Comparison of ENCODE assay signal across 22 mouse cellular contexts in the genomic region with DNA sequence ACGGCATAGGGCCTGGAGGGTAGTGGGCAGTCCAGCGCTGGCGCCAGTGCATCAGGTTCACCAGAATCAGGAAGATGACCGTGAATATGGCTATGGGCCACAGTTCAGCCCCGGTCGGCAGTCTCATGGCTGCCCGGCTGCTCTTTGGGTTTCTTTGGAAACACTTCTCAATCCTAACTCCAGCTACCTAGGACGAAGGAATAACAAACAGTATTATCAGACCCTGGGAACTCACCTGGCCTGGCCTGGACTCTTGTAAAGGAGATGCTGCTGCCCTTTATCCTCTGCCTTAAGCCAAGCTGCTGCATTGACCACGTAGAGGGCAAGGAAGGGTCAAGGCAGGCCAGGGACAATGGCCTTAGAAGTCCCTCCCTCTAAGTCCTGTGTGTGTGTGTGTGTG. TPM values are rescaled to one million over a fixed set of nuclear protein-coding genes. Genes with fewer than 3 reads are reported as not detected.
DNase-seq lines count a peak whose midpoint lies in the region; ATAC-seq and TF ChIP-seq lines count a peak whose summit lies in the region.
"Had no signal": no experiment of that assay in that cellular context is flagged by ENCODE, and none has a peak within 500 bp of the region (broad histone marks: within the 10 kb centered on the region; RNA-seq: fewer than 3 reads in every experiment).

No protein-coding gene starts in this region.

- no peak overlapping the region for H3K9ac ChIP-seq in forebrain, embryonic 16.5 days (replicated peaks; ENCODE audit: low read depth, low read length)
- no peak overlapping the region for H3K9ac ChIP-seq in forebrain, embryonic 14.5 days (ENCODE audit: low read length)
- H3K9ac ChIP-seq in heart, embryonic 16.5 days (ENCODE audit: low read length), result no peak overlapping the region
- H3K9ac ChIP-seq in liver, adult 2 months (ENCODE audit: low read depth, low read length), result peak overlapping the region; percentile 6
- H3K9ac ChIP-seq in liver, embryonic 11.5 days (ENCODE audit: low read depth, low read length), result no peak overlapping the region
- no peak overlapping the region for H3K9ac ChIP-seq in stomach, postnatal 0 days (ENCODE audit: low read length)
- H3K9ac ChIP-seq: limb, embryonic 12.5 days; liver, embryonic 15.5 days; neural tube, embryonic 12.5 days; stomach, embryonic 15.5 days had no signal

- H3K4me3 ChIP-seq in forebrain, embryonic 16.5 days (replicated peaks; ENCODE audit: low read length), result no peak overlapping the region
- H3K4me3 ChIP-seq in forebrain, embryonic 14.5 days (ENCODE audit: low read depth, low read length), result no peak overlapping the region
- H3K4me3 ChIP-seq in heart, embryonic 16.5 days (ENCODE audit: low read length), result no peak overlapping the region
- H3K4me3 ChIP-seq in heart, embryonic 10.5 days, result no peak overlapping the region
- H3K4me3 ChIP-seq in liver, adult 2 months (ENCODE audit: insufficient read depth, low read depth, low read length), result no peak overlapping the region
- no peak overlapping the region for H3K4me3 ChIP-seq in liver, embryonic 11.5 days (ENCODE audit: low read depth, low read length)
- no peak overlapping the region for H3K4me3 ChIP-seq in stomach, postnatal 0 days (ENCODE audit: low read depth, low read length)
- H3K4me3 ChIP-seq: erythroblast, embryonic 14.5 days; limb, embryonic 12.5 days; liver, embryonic 15.5 days; neural tube, embryonic 12.5 days; stomach, embryonic 15.5 days had no signal

- H3K27me3 ChIP-seq in forebrain, embryonic 16.5 days (replicated peaks; ENCODE audit: control insufficient read depth, insufficient read depth, low read length), result no peaks in the 10 kb centered on the region
- no peaks in the 10 kb centered on the region for H3K27me3 ChIP-seq in forebrain, embryonic 14.5 days (replicated peaks; ENCODE audit: control insufficient read depth, insufficient read depth, low read length)
- H3K27me3 ChIP-seq in heart, embryonic 16.5 days (ENCODE audit: control insufficient read depth, insufficient read depth, low read length), result no peaks in the 10 kb centered on the region
- H3K27me3 ChIP-seq in heart, embryonic 10.5 days (ENCODE audit: insufficient read depth, poor library complexity, severe bottlenecking), result 0 out of 2 replicates have a peak, but pooled peaks cover 3% of the 10 kb centered on the region
- no peaks in the 10 kb centered on the region for H3K27me3 ChIP-seq in liver, adult 2 months (ENCODE audit: control insufficient read depth, insufficient read depth, low read length)
- H3K27me3 ChIP-seq in liver, embryonic 11.5 days (replicated peaks; ENCODE audit: control insufficient read depth, insufficient read depth, low read length), result no peaks in the 10 kb centered on the region
- H3K27me3 ChIP-seq in stomach, postnatal 0 days (ENCODE audit: control insufficient read depth, insufficient read depth, low read length), result no peaks in the 10 kb centered on the region
- H3K27me3 ChIP-seq: limb, embryonic 12.5 days; neural tube, embryonic 12.5 days; stomach, embryonic 15.5 days had no signal

- no peaks in the 10 kb centered on the region for H3K36me3 ChIP-seq in forebrain, embryonic 16.5 days (ENCODE audit: control insufficient read depth, insufficient read depth)
- no peaks in the 10 kb centered on the region for H3K36me3 ChIP-seq in forebrain, embryonic 14.5 days (ENCODE audit: control insufficient read depth, insufficient read depth, low read length)
- 0 out of 2 replicates have a peak, but pooled peaks cover 3% of the 10 kb centered on the region for H3K36me3 ChIP-seq in heart, embryonic 16.5 days (ENCODE audit: control insufficient read depth, insufficient read depth)
- H3K36me3 ChIP-seq in heart, embryonic 10.5 days, result 0 out of 2 replicates have a peak, but pooled peaks cover 3% of the 10 kb centered on the region
- H3K36me3 ChIP-seq in liver, adult 2 months (ENCODE audit: control insufficient read depth, insufficient read depth, low read length), result peaks cover 26% of the 10 kb centered on the region
- peaks cover 4% of the 10 kb centered on the region; the same call in 1 of the 2 replicates for H3K36me3 ChIP-seq in liver, embryonic 11.5 days (ENCODE audit: control insufficient read depth, insufficient read depth, low read length)
- no peaks in the 10 kb centered on the region for H3K36me3 ChIP-seq in stomach, postnatal 0 days (ENCODE audit: control insufficient read depth, insufficient read depth, low read length)
- H3K36me3 ChIP-seq: limb, embryonic 12.5 days; liver, embryonic 15.5 days; neural tube, embryonic 12.5 days; stomach, embryonic 15.5 days had no signal

- H3K27ac ChIP-seq in forebrain, embryonic 16.5 days (ENCODE audit: low read length), result peak overlapping the region; percentile 41; the same call in 1 of the 2 replicates
- H3K27ac ChIP-seq in forebrain, embryonic 14.5 days (ENCODE audit: low read depth, low read length), result no peak overlapping the region; the same call in 1 of the 2 replicates
- H3K27ac ChIP-seq in heart, embryonic 16.5 days (ENCODE audit: low read length), result peak overlapping the region; percentile 66
- no peak overlapping the region for H3K27ac ChIP-seq in heart, embryonic 10.5 days
- H3K27ac ChIP-seq in liver, adult 2 months (replicated peaks; ENCODE audit: insufficient read depth, low read depth, low read length), result peak overlapping the region; percentile 62
- no peak overlapping the region for H3K27ac ChIP-seq in liver, embryonic 11.5 days (ENCODE audit: low read depth, low read length)
- peak overlapping the region; percentile 80; the same call in 1 of the 2 replicates for H3K27ac ChIP-seq in stomach, postnatal 0 days (replicated peaks)
- H3K27ac ChIP-seq: limb, embryonic 12.5 days; neural tube, embryonic 12.5 days had no signal

- 0 out of 2 replicates have a peak, but pooled peaks have one; percentile 10 for TF ChIP-seq POLR2A in liver, adult 2 months (IDR thresholded peaks at IDR 0.05; ENCODE audit: extremely low read depth, insufficient read depth, low read length)

- no peak for DNase-seq in forebrain, embryonic 14.5 days (ENCODE audit: low spot score)
- DNase-seq in heart, embryonic 10.5 days (ENCODE audit: low spot score), result no peak
- no peak for DNase-seq in liver, adult 2 months (ENCODE audit: extremely low read depth, low read depth, low spot score)
- no peak for DNase-seq in liver, embryonic 11.5 days (ENCODE audit: low spot score)
- DNase-seq in stomach, postnatal 0 days (ENCODE audit: low spot score), result no peak
- DNase-seq: adrenal gland, adult 8-10 months; cerebellum, adult 11 months; cerebellum, postnatal 36 days; gastrocnemius, postnatal 36 days; layer of hippocampus, adult 9-11 months had no signal

- TF ChIP-seq CTCF in liver, adult 2 months (IDR thresholded peaks at IDR 0.05; ENCODE audit: low read depth, low read length), result no peak
- no peak for TF ChIP-seq CTCF in stomach, postnatal 0 days (IDR thresholded peaks at IDR 0.05; ENCODE audit: low read depth)

- peaks cover 18% of the 10 kb centered on the region for H3K4me1 ChIP-seq in forebrain, embryonic 16.5 days (replicated peaks; ENCODE audit: control insufficient read depth, insufficient read depth, low read length)
- peaks cover 14% of the 10 kb centered on the region for H3K4me1 ChIP-seq in forebrain, embryonic 14.5 days (ENCODE audit: control insufficient read depth, insufficient read depth, low read length)
- H3K4me1 ChIP-seq in heart, embryonic 16.5 days (ENCODE audit: control insufficient read depth, insufficient read depth, low read length), result peaks cover 23% of the 10 kb centered on the region
- peaks cover 30% of the 10 kb centered on the region for H3K4me1 ChIP-seq in heart, embryonic 10.5 days
- H3K4me1 ChIP-seq in liver, adult 2 months (ENCODE audit: control insufficient read depth, insufficient read depth, low read length), result peaks cover 20% of the 10 kb centered on the region
- peaks cover 11% of the 10 kb centered on the region for H3K4me1 ChIP-seq in liver, embryonic 11.5 days (replicated peaks; ENCODE audit: control insufficient read depth, insufficient read depth, low read length)
- H3K4me1 ChIP-seq in stomach, postnatal 0 days (replicated peaks; ENCODE audit: control insufficient read depth, insufficient read depth), result no peaks in the 10 kb centered on the region; the same call in 1 of the 2 replicates

- no peak for ATAC-seq in forebrain, embryonic 16.5 days
- ATAC-seq in forebrain, embryonic 14.5 days, result no peak
- no peak for ATAC-seq in heart, embryonic 16.5 days (replicated peaks; ENCODE audit: extremely low read depth, insufficient read depth, low FRiP score)
- no peak for ATAC-seq in liver, embryonic 11.5 days (replicated peaks; ENCODE audit: low FRiP score)
- ATAC-seq in stomach, postnatal 0 days (ENCODE audit: low FRiP score, low TSS enrichment), result no peak
- ATAC-seq: inflammation-experienced regulatory T-cells, adult 6 months had no signal

- WGBS in forebrain, embryonic 16.5 days, result 87% methylated on average over 9 of the region's 9 CpGs
- 89% methylated on average over 9 of the region's 9 CpGs for WGBS in forebrain, embryonic 14.5 days
- WGBS in heart, embryonic 16.5 days, result 85% methylated on average over 9 of the region's 9 CpGs
- WGBS in heart, embryonic 10.5 days, result 88% methylated on average over 9 of the region's 9 CpGs
- WGBS in liver, adult 2 months, result 61% methylated on average over 9 of the region's 9 CpGs
- WGBS in liver, embryonic 11.5 days, result 80% methylated on average over 9 of the region's 9 CpGs
- WGBS in stomach, postnatal 0 days, result 78% methylated on average over 9 of the region's 9 CpGs

- H3K79me2 ChIP-seq in liver, adult 2 months (ENCODE audit: control insufficient read depth, insufficient read depth, low read length), result peaks cover 11% of the 10 kb centered on the region; the same call in 1 of the 2 replicates

- H3K4me2 ChIP-seq in forebrain, embryonic 16.5 days (ENCODE audit: low read length), result no peak overlapping the region
- no peak overlapping the region for H3K4me2 ChIP-seq in forebrain, embryonic 14.5 days (ENCODE audit: low read length)
- H3K4me2 ChIP-seq in heart, embryonic 16.5 days (ENCODE audit: low read depth, low read length), result no peak overlapping the region
- no peak overlapping the region for H3K4me2 ChIP-seq in liver, embryonic 11.5 days
- H3K4me2 ChIP-seq in stomach, postnatal 0 days (replicated peaks; ENCODE audit: low read depth), result no peak overlapping the region
- H3K4me2 ChIP-seq: limb, embryonic 12.5 days; liver, embryonic 15.5 days; neural tube, embryonic 12.5 days; stomach, embryonic 15.5 days had no signal

- TF ChIP-seq EP300 in stomach, postnatal 0 days (optimal IDR thresholded peaks at IDR 0.05), result no peak

- no peaks in the 10 kb centered on the region for H3K9me3 ChIP-seq in forebrain, embryonic 16.5 days (ENCODE audit: control insufficient read depth, low read length)
- no peaks in the 10 kb centered on the region for H3K9me3 ChIP-seq in forebrain, embryonic 14.5 days (replicated peaks; ENCODE audit: control insufficient read depth, low read length)
- H3K9me3 ChIP-seq in heart, embryonic 16.5 days (replicated peaks; ENCODE audit: control insufficient read depth, low read length), result no peaks in the 10 kb centered on the region
- no peaks in the 10 kb centered on the region for H3K9me3 ChIP-seq in heart, embryonic 10.5 days
- H3K9me3 ChIP-seq in liver, embryonic 11.5 days (ENCODE audit: control insufficient read depth, low read length), result no peaks in the 10 kb centered on the region
- H3K9me3 ChIP-seq in stomach, postnatal 0 days (ENCODE audit: control insufficient read depth, low read length), result no peaks in the 10 kb centered on the region
- H3K9me3 ChIP-seq: limb, embryonic 12.5 days; liver, embryonic 15.5 days; neural tube, embryonic 12.5 days; stomach, embryonic 15.5 days had no signal

RNA-seq across cellular contexts. Expression of gene Cyp2d22, which starts 4.2 kb away (rescaled TPM):
- polyA plus RNA-seq in forebrain, embryonic 16.5 days (2015; fragmentation: Nextera tagmentation; extraction: Ambion mirVana), result 1.1 and 1.4 TPM in 2 replicates
- polyA plus RNA-seq in forebrain, embryonic 14.5 days (2014; fragmentation: Nextera tagmentation; extraction: Ambion mirVana), result 0.63 and 1.2 TPM in 2 replicates
- polyA plus RNA-seq in heart, embryonic 16.5 days (2015; fragmentation: Nextera tagmentation; extraction: Ambion mirVana), result 13.6 and 15.7 TPM in 2 replicates
- polyA plus RNA-seq in heart, embryonic 10.5 days (2016; fragmentation: Nextera tagmentation; extraction: Ambion mirVana), result 3.2 and 3.9 TPM in 2 replicates
- total RNA-seq in liver, adult 2 months (2014; rRNA removed), result 83.3 and 105 TPM in 2 replicates
- 316 and 337 TPM in 2 replicates for polyA plus RNA-seq in liver, adult 2 months (2012; rRNA removed)
- polyA plus RNA-seq in liver, embryonic 11.5 days (2014; fragmentation: Nextera tagmentation; extraction: Ambion mirVana), result 6.8 and 7.0 TPM in 2 replicates
- 5.5 TPM in 2 replicates for polyA plus RNA-seq in stomach, postnatal 0 days (2015; fragmentation: Nextera tagmentation; extraction: Ambion mirVana)

RNA-seq across cellular contexts. Expression of gene Cyp2d11, which starts 18.0 kb away (rescaled TPM):
- not detected in 2 replicates for polyA plus RNA-seq in forebrain, embryonic 16.5 days (2015; fragmentation: Nextera tagmentation; extraction: Ambion mirVana)
- not detected in 2 replicates for polyA plus RNA-seq in forebrain, embryonic 14.5 days (2014; fragmentation: Nextera tagmentation; extraction: Ambion mirVana)
- not detected in 2 replicates for polyA plus RNA-seq in heart, embryonic 16.5 days (2015; fragmentation: Nextera tagmentation; extraction: Ambion mirVana)
- polyA plus RNA-seq in heart, embryonic 10.5 days (2016; fragmentation: Nextera tagmentation; extraction: Ambion mirVana), result not detected in 2 replicates
- total RNA-seq in liver, adult 2 months (2014; rRNA removed), result 0.46 and 0.54 TPM in 2 replicates
- 0.32 and 0.91 TPM in 2 replicates for polyA plus RNA-seq in liver, adult 2 months (2012; rRNA removed)
- not detected in 2 replicates for polyA plus RNA-seq in liver, embryonic 11.5 days (2014; fragmentation: Nextera tagmentation; extraction: Ambion mirVana)
- polyA plus RNA-seq in stomach, postnatal 0 days (2015; fragmentation: Nextera tagmentation; extraction: Ambion mirVana), result not detected in 2 replicates
- total RNA-seq: gastrocnemius, postnatal 36 days; monocyte, adult 5-6 weeks had no signal
- polyA plus RNA-seq: embryonic facial prominence, embryonic 11.5 days; erythroblast, embryonic 14.5 days; hindbrain, embryonic 11.5 days; inflammation-experienced regulatory T-cells, adult 6 months; limb, embryonic 12.5 days; liver, embryonic 15.5 days; neural tube, embryonic 12.5 days; spleen, adult 2 months; stomach, embryonic 15.5 days had no signal

RNA-seq across cellular contexts. Expression of gene Ndufa6, which starts 21.7 kb away (rescaled TPM):
- polyA plus RNA-seq in forebrain, embryonic 16.5 days (2015; fragmentation: Nextera tagmentation; extraction: Ambion mirVana), result 277 and 297 TPM in 2 replicates
- polyA plus RNA-seq in forebrain, embryonic 14.5 days (2014; fragmentation: Nextera tagmentation; extraction: Ambion mirVana), result 302 and 403 TPM in 2 replicates
- polyA plus RNA-seq in heart, embryonic 16.5 days (2015; fragmentation: Nextera tagmentation; extraction: Ambion mirVana), result 604 and 609 TPM in 2 replicates
- polyA plus RNA-seq in heart, embryonic 10.5 days (2016; fragmentation: Nextera tagmentation; extraction: Ambion mirVana), result 351 and 390 TPM in 2 replicates
- 931 and 1,175 TPM in 2 replicates for total RNA-seq in liver, adult 2 months (2014; rRNA removed)
- polyA plus RNA-seq in liver, adult 2 months (2012; rRNA removed), result 441 and 456 TPM in 2 replicates
- 432 and 467 TPM in 2 replicates for polyA plus RNA-seq in liver, embryonic 11.5 days (2014; fragmentation: Nextera tagmentation; extraction: Ambion mirVana)
- 514 and 516 TPM in 2 replicates for polyA plus RNA-seq in stomach, postnatal 0 days (2015; fragmentation: Nextera tagmentation; extraction: Ambion mirVana)

RNA-seq across cellular contexts. Expression of gene Cyp2d10, which starts 31.1 kb away (rescaled TPM):
- not detected in 2 replicates for polyA plus RNA-seq in forebrain, embryonic 16.5 days (2015; fragmentation: Nextera tagmentation; extraction: Ambion mirVana)
- polyA plus RNA-seq in forebrain, embryonic 14.5 days (2014; fragmentation: Nextera tagmentation; extraction: Ambion mirVana), result not detected in 2 replicates
- polyA plus RNA-seq in heart, embryonic 16.5 days (2015; fragmentation: Nextera tagmentation; extraction: Ambion mirVana), result 0.33 TPM in 1 of 2 replicates, not detected in the other
- polyA plus RNA-seq in heart, embryonic 10.5 days (2016; fragmentation: Nextera tagmentation; extraction: Ambion mirVana), result 0.75 TPM in 1 of 2 replicates, not detected in the other
- total RNA-seq in liver, adult 2 months (2014; rRNA removed), result 729 and 912 TPM in 2 replicates
- polyA plus RNA-seq in liver, adult 2 months (2012; rRNA removed), result 1,682 and 1,823 TPM in 2 replicates
- polyA plus RNA-seq in liver, embryonic 11.5 days (2014; fragmentation: Nextera tagmentation; extraction: Ambion mirVana), result 8.2 and 10.3 TPM in 2 replicates
- polyA plus RNA-seq in stomach, postnatal 0 days (2015; fragmentation: Nextera tagmentation; extraction: Ambion mirVana), result 2.1 and 3.6 TPM in 2 replicates
- total RNA-seq: gastrocnemius, postnatal 36 days; monocyte, adult 5-6 weeks had no signal
- polyA plus RNA-seq: embryonic facial prominence, embryonic 11.5 days; hindbrain, embryonic 11.5 days; inflammation-experienced regulatory T-cells, adult 6 months; limb, embryonic 12.5 days; neural tube, embryonic 12.5 days had no signal

RNA-seq across cellular contexts. Expression of gene Smdt1, which starts 37.1 kb away (rescaled TPM):
- 269 and 282 TPM in 2 replicates for polyA plus RNA-seq in forebrain, embryonic 16.5 days (2015; fragmentation: Nextera tagmentation; extraction: Ambion mirVana)
- polyA plus RNA-seq in forebrain, embryonic 14.5 days (2014; fragmentation: Nextera tagmentation; extraction: Ambion mirVana), result 296 and 326 TPM in 2 replicates
- 340 and 355 TPM in 2 replicates for polyA plus RNA-seq in heart, embryonic 16.5 days (2015; fragmentation: Nextera tagmentation; extraction: Ambion mirVana)
- polyA plus RNA-seq in heart, embryonic 10.5 days (2016; fragmentation: Nextera tagmentation; extraction: Ambion mirVana), result 294 and 304 TPM in 2 replicates
- total RNA-seq in liver, adult 2 months (2014; rRNA removed), result 137 and 141 TPM in 2 replicates
- 165 and 186 TPM in 2 replicates for polyA plus RNA-seq in liver, adult 2 months (2012; rRNA removed)
- 218 and 233 TPM in 2 replicates for polyA plus RNA-seq in liver, embryonic 11.5 days (2014; fragmentation: Nextera tagmentation; extraction: Ambion mirVana)
- 286 and 296 TPM in 2 replicates for polyA plus RNA-seq in stomach, postnatal 0 days (2015; fragmentation: Nextera tagmentation; extraction: Ambion mirVana)

Comparison
In these comparisons a context has a peak if more than half of its experiments do, and no peak if none do; other contexts are left out.
1. H3K27ac ChIP-seq: peak in forebrain, embryonic 16.5 days (single experiment), heart, embryonic 16.5 days (single experiment), liver, adult 2 months (single experiment) and stomach, postnatal 0 days (single experiment); none in forebrain, embryonic 14.5 days (single experiment), heart, embryonic 10.5 days (single experiment) and liver, embryonic 11.5 days (single experiment).
2. RNA of gene Cyp2d22, which starts 4.2 kb away (polyA plus RNA-seq): 316 to 337 TPM in liver, adult 2 months; 13.6 to 15.7 TPM in heart, embryonic 16.5 days, 6.8 to 7.0 TPM in liver, embryonic 11.5 days, 5.5 TPM in stomach, postnatal 0 days, 3.2 to 3.9 TPM in heart, embryonic 10.5 days, 1.1 to 1.4 TPM in forebrain, embryonic 16.5 days and 0.63 to 1.2 TPM in forebrain, embryonic 14.5 days; every median in the first group is over 10 times any median in the second.